Mouse (Mus musculus) induced T-regulatory cell, adult 2 months (primary cell): ENCODE results near the gene Fgfr2.
"Not testable (repeated sequence)": the region's sequence is repeated elsewhere in the genome, so short reads cannot be mapped to it uniquely, and the experiment has no call there.

ENCODE experiments used
- DNase-seq: peaks from one replicate; pipeline ENCODE4 v3.0.0-alpha.2; 2012; ENCODE audit warnings: low read depth

Fgfr2 gene

DNA sequence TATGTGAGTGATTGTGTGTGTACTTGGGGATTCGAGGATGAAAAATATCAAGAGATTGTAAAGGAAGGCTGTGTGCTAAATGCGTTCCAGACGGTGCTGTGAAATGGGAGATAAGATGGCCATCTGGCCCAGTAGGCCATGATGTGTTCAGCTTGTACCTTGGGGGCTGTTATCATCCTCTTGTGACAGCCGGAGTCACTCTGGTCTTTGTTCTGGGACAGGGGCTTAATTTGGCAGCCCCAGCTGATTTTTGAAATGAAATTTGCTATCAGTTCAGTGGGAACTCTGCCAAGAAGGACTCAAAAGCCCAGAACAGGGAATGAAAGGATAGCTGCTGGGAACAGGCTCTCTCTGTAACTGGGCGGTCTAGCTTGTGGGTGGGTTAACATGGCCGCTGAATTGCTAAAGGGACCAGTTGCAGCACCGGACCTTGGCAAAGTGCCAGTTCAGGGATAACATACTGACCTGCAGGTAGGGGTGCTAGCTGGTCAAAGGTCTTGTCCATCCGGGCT lies 2453.7 kb downstream of the Fgfr2 start:
- no peak for DNase-seq

DNA sequence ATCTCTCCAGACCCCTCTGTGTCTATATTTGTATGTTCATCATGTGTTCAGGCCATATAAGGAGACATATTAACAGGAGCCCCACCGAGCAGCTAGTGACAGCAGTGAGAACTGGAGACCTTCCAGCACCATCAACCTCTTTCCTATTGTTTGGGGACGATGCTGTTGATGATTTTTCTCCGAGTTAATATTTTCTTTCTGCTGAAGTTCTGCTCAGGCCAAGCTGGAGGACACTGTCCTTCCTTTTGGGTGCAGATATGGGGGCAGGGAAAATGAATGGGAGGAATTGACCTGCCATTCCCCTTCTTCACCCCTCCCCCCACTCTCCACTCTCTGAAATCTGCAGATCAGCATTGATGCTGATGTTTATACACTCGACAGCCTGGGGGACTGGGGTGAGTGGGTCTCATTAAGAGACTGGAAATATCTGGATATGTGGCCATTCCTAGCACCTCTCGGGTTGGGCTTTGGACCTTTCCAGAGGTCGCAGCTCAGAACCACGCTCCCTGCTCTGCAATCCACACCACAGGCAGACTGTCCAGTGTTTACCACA lies 2454.3 kb downstream of the Fgfr2 start:
- no peak for DNase-seq

DNA sequence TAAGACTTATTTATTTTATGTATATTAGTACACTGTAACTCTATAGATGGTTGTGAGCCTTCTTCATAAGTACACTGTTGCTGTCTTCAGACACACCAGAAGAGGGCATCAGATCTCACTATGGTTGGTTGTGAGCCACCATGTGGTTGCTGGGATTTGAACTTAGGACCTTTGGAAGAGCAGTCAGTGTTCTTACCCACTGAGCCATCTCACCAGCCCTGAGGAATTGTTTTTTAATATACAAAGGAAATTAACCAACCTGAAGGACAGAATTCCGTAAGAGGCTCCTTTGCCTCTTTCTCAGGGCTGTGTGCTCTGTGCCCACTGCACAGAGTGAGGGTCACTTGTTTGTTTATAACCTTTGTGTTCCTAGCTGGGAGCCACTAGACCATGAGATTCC lies 2455.1 kb downstream of the Fgfr2 start:
- not testable (repeated sequence) for DNase-seq

DNA sequence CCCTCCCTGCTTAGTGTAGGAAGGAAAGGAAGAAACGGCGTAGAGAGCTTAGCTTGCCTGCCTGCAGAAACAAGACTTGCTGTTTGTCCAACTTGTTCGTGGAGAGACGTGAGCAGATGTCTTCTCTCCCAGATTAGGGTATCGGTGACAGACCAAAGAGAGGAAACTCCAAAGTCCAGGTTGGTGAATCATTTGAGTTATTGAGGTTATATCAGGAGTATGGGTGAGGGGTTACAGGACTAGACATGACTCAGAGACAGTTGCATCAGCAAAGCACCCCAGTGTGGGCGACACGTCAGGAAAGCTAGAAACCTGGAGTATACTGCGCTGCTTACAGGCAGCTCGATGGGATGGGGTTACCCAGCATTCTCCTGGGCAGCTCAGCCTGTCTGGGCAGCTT lies 2457.8 kb downstream of the Fgfr2 start:
- DNase-seq: no peak

DNA sequence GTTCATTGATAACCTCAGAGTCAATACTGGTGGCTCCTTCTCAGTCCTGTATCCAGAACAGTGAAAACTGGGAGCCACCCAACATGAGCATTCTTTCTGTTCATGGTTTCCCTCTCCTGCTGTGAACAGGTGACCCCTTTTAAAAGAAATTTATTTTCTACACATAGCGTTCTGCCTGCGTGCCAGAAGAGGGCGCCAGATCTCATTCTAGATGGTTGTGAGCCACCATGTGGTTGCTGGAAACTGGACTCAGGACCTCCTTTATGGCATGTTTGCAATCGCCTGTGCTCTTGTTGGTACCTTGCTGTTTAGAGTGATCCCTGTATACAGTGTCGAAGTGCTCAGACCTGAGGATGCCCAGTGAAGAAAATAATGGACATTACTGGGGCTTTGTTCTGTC lies 2458.5 kb downstream of the Fgfr2 start:
- peak; percentile 14 for DNase-seq

DNA sequence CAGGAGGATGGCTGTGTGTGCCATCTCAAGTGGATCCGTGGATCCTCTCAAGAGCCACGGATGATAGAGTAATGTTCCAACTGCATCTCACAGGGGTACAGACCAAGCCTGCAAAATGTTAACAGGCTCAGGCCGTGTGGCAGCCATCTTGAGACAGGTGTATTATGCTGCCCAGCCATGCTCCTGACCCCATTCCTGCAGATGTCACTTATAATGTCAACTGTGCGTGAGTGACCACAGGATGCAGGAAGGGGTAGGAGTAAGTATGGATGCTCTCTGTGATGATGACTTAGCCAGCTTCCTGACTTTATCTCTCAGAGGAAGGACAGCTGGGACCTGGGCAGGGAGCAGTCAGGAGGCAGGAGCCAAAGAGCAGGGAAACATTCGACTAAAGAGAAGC lies 2459.1 kb downstream of the Fgfr2 start:
- no peak for DNase-seq

DNA sequence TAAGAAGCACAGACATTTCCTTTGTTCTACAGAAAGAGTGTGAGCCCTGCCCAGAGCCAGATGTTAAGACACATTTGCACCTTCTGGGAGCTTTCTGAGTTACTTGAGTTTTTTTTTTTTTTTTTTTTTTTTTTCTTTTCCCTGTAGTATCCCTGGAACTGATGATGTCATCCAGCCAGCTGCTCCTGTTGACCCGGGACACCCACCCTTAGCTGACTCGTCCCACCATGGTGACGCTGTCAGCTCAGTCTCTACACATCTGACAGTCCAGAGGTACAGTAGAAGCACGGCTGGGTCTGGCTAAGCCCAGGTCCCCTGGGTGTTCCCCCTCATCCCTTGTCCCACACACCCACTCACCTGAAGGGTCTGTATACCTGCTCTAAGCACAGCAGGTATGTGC lies 2460.3 kb downstream of the Fgfr2 start:
- no peak for DNase-seq

DNA sequence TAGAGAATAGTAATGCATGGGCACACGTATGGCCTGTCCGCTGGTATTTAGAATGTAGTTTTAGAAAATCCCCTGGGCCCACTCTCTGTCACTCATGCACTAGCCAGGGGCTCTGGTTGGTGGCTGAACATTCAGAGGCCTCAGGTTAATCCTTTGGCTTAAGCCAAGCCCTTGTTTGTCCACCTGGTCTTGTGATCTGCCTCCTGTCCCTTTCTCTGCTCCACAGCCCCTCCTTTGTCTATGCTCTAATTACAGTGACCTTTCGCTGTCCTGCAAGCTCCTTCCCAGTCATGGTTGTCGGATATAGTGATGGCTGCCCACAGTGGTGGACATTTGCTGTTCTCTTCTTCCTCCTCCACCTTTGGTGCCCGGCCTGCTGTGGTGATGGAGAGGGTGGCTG lies 2460.9 kb downstream of the Fgfr2 start:
- no peak for DNase-seq

DNA sequence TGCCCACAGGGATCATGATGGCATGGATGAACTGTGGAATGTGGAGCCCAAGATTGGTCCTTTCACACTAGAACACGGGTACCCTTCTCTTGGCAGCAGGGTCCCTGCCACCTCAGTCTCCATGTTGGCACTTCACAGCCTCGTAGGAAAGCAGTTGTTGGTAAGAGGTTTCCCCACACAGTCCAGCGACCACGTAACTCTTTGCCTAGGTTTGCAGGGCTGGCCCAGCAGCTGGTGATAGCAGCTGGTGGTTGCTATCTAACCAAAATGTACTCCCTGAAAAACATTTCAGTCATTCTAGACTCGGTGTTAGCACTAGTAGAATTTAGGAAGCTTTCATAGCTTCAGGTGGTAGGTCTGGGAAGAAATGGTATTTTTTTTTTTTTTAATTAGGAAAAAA lies 2464.0 kb downstream of the Fgfr2 start:
- no peak for DNase-seq

DNA sequence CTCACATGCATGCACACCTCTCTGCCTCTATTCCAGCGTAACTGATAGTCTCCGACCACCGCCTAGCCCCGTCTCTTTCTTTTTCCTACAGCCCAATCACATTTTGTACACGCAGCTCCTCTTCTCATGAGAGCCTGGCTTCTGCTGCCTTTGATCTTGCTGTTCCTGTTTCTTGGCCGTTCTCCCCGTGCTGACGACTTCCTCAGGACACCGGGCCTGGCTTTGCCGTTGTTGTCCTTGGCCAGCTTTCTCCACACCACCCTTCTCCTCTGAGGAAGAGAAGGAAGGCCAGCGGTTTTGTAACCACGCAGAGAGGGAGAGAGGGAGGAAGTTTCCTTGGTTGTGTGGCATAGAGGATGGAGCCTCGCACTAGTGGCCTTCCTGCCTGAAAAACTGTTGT lies 2465.4 kb downstream of the Fgfr2 start:
- DNase-seq: no peak

DNA sequence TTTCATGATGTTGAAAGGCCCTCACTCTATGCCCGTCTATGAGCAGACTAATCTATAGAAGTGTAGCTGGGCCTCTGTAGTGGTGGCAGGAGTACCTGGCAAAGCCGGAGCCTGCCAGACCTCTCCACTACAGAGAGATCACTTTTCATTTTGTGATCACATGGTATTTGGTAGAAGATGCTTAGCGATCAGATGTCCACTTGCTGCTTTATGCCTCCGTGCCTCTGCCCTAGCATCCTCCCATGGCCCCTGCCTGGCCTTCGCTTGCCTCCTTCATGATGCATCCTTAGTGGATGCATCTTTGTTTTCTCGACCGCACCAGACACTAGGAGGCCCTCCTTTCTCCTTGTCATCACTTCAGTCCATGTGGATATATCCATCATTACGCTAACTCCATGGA lies 2466.2 kb downstream of the Fgfr2 start:
- DNase-seq: no peak

DNA sequence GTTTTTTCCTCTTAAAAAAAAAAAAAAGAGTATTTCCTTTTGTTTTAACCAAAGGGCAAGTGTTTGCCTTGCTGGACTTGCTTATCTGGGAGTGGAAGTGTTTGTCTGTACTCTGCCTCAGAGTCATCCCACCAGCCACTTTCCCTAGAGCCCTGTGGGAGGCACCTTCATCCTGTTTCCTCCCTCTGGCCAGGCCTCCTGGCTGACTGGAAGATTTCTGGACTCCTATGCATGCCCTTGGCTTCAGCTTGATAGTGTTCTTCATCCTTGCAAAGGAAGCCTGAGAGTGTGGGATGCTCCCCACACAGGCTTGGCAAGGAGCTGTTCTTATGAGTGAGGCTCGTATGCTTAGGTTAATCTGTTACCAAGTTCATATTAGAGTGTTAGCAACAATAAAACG lies 2468.6 kb downstream of the Fgfr2 start:
- no peak for DNase-seq

DNA sequence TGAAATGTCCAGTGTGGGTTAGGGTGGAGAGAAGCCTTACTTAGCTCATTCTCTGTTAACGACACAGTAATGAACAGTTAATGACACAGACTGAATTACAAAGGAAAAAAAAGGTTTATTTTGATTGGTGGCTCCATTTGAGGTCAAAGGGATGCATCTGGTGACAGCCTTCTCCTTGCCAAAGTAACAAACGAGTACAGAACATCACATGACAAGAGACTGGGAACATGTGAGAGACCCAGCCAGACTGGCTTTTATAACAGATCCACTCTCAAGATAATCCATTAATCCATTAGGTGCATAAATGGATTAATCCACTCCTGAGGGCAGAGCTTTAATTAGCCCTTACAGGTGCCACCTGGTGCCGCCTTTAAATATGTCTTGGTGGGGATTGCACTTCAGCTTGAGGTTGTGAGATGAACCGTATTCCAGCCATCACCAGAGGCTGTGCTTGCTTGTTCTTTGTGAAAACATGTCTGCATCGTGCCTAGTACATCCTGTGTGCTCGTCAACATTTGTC lies 2470.1 kb downstream of the Fgfr2 start:
- DNase-seq: no peak

DNA sequence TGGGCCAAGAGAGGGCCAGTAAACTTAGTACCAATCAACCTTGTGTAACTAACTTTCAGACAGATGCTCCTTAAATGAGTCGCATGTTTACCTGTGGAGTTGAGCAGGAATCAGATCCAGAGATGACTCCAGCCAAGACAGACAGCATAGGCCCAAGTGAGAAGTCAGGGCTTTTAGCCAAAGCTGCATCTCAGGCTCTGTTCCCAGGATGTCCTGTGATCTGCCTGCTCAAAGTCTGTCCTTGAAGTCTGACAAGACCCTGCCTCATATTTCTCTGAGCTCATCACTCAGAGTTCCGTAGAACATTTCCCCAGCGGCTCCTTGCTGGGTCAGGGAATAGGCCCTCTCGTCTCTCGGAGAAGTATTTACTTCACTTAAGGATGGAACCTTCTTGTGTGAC lies 2472.5 kb downstream of the Fgfr2 start:
- no peak for DNase-seq

DNA sequence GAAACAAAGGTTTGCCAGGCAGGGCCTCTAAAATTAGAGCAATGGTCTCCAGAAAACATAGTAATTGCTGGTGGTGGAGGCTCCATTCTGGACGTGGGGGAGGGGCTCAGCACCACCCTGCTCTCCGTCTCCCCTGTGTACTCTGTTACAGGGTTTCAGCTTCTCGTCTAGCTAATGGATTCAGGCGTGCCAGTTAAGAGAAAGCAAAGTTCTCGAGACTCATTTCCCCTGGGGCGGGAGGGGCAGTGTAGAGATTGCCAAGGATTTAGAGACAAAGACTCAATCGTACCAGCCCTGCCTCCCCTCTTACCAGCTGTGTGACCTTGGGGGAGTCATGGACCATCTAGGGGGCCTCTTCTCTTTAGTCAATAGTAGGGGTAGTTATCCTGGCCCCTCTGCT lies 2473.9 kb downstream of the Fgfr2 start:
- no peak for DNase-seq

DNA sequence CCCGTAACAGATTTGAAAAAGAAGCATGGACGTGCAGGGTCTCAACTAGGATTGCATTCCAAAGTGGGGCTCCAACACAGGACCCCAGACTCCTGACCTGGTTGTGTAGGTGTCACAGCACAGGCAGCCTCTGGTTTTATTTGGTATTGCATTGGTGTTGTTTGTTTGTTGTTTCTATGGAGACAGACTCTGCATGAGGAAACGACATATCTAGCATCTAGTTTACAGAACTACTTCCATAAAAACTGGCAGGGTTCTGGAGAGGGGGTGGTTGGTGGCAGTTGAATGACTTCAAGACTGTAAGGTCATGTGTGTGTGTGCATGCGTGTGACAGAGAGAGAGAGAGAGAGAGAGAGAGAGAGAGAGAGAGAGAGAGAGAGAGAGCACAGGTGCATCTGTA lies 2475.1 kb downstream of the Fgfr2 start:
- DNase-seq: peak; percentile 56

DNA sequence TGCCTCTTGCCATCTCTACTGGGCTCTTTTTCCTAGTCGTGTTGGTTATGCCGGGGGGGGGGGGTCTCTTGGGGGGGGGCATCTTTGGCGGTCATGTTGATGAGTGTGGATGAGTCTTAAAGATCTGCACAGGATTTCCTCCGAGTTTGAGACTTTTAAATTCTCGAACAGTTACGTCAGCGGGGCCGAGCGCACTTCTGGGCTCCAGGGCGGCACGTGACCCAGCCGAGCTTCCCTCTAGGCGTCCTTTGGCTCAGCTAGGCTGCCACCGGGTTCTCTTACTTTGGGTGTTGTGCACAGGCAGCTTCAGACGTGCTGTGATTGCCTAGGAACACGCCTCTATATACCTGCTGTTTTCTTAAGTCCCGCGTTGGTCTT lies 2476.4 kb downstream of the Fgfr2 start:
- peak; percentile 81 for DNase-seq

DNA sequence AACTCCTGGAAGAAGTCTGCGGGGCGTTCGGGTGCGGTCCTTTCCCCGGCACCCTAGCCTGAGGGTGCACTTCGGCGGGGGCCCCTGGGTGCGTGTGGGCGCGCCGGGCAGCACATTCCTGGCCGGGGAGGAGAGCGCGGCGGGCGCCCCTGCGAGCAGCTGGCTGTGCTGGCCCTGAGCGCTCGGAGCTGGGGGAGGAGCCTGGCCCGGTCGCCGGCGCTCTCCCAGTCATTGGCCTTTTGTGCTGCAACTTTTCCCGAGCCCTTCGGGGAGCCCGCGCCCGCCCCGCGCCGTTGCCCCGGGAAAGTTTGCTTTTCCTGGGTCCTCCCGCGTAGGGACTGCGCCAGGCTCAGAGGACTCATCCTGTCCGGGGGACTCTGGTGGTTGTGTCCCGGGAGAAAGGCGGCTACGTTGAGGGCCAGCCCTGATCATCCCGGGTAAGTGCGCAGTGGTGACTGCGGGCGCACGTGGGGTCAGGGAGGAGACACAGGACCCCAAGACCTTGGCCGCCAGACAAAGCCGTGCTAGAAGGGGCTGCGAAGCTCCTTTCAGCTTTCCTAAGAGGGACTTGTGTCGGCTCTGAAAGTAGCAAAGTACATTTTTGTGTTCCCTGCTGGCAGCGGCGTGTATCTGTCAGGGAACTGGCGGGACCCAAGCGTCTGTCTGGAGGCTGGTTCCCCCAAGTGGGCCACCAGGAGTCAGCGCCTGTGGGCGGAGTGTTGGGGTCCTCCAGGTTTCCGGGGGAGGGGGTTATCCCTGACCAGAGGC lies 2477.0 kb downstream of the Fgfr2 start:
- peak; percentile 67 for DNase-seq

DNA sequence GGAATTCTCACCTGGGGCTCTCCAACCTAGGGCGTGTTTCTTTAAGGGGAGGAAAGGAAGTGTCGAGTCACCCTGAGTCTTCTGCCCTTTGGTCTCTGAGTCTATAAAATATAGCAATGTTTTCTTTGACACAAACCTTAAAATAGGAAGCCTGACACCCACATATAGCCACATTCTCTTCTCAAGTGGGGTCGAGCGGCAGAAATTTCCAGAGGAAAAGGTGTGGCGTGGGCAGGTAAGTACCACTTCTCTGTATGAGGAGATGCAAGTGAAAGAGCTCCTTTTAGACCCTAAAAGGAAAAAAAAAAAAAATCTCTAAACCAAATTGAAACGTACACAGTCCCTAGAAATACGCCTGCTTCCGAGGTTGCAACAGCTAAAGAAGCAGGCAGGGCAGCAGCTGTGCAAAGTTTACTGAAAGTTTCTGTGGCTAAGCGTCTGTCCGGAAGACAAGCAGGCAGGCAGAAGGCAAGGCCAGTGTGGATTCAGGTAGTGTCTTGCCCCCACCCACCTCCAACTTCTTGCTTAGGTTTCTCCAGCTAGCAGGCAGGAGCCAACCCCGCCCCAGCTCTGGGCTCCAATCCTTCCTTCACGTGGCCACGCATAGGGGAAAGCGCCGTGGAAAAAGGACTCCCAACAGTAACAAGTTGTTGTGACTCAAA lies 2477.7 kb downstream of the Fgfr2 start:
- peak; percentile 58 for DNase-seq

DNA sequence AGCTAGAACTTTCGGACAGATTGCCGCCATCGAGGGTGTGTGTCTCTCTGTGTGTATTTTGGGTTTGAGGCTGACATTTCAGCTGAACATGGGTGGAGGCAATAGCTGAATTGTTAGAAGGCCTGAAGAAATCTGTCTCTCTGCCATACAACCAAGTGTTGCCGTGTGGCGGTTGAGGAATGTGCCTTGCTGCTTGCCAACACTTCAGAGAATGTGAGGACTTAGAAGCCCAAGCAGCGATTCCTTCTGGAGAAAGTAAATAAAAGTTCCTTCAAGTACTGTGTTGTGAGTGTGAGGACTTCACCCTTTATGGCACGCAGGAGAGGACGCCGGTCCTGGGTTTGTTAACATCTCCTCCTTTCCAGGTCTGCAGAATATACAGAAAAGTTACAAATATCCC lies 2482.5 kb downstream of the Fgfr2 start:
- no peak for DNase-seq

DNA sequence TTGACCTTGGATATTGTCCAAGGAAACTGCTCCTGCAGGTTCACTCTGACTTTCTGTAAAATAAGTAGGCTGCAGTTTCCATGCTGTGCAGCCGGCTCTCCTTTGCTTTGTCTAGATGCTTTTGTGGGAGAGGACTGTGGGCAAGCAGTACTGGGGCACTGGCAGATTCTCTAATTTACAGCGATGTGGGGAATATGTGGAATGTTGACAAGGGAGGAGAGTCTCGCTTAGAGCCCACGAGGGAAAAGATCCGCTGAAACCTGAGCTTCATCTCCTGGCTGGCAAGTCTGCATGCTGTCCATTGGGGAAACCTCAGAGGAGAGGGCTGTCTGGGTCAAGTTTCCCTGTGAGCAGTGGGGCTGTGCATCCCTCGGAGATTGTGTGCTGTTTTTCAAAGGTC lies 2485.3 kb downstream of the Fgfr2 start:
- no peak for DNase-seq

DNA sequence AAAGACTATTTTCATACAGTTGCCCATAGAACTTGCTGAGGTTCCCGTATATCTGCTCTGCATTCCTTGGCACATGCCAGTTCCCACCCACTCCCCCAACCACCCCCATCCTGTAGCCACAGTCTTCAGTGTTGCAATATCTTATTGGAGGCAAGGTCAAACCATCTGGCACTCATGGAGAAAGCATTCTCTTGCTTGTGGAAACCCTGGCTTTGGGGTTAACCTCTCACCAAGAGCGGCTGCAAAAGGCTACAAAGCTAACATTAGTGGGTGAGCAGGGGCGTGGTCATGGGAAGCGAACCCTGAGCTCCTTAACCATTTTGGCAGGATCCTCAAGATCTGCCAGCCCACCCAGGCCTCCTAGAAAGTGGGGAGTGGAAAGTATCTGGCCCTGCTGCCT lies 2486.2 kb downstream of the Fgfr2 start:
- DNase-seq: no peak

DNA sequence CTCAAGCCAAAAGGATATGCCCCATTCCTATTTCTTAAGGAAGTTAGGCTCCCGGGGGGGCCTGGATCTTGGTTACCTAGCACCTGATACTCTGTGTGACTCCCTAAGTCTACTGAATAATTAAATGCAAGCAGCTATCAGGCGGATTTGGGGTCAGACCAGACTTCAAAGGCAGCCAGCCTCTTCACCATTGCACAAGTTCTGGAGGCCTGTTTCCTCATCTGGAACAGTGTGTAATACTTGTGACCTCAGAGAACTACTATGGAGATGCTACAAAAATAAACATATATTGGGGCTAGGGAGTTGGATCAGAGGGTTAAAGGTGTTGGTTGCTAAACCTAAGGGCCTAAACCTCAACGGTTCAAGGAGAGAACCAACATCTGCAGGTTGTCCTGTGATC lies 2486.9 kb downstream of the Fgfr2 start:
- DNase-seq: no peak
